Mouse (Mus musculus) MEL (cell line): ENCODE measurements around the gene Prlh. TPM values are rescaled to one million over a fixed set of nuclear protein-coding genes. Genes with fewer than 3 reads are reported as not detected.

Experiments used
- DNase-seq: peaks from one replicate; pipeline ENCODE4 v3.0.0; 2011; ENCODE audit warnings: low read depth, low spot score
- H3K27ac ChIP-seq: 2 replicates; pipeline ENCODE4 v1.5.1; 2012; ENCODE audit warnings: low read depth, mild to moderate bottlenecking, control low read depth, low read length, moderate library complexity; ENCODE audit not compliant: control insufficient read depth
- H3K27me3 ChIP-seq, 2 experiments: fragments of 150-350 bp in 1 of 2; sonication (generic) in 1 of 2; 2 replicates each; pipeline ENCODE4 v1.6.1; 2012; ENCODE audit warnings: low read length in 2 of 2, mild to moderate bottlenecking in 2 of 2, improper control_type of control experiment in 1 of 2, moderate library complexity in 1 of 2; ENCODE audit not compliant: insufficient read depth in 2 of 2, control insufficient read depth in 1 of 2
- H3K36me3 ChIP-seq, 2 experiments: 2 replicates each; pipeline ENCODE4 v1.6.1; 2012 to 2014; ENCODE audit warnings: low read length in 2 of 2, improper control_type of control experiment in 1 of 2, inconsistent platforms in 1 of 2, mild to moderate bottlenecking in 1 of 2; ENCODE audit not compliant: insufficient read depth in 2 of 2, control insufficient read depth in 1 of 2
- H3K4me1 ChIP-seq, 2 experiments: fragments of 150-350 bp in 1 of 2; sonication (generic) in 1 of 2; 2 replicates each; pipeline ENCODE4 v1.6.1; 2012; ENCODE audit warnings: low read length in 2 of 2, improper control_type of control experiment in 1 of 2, mild to moderate bottlenecking in 1 of 2; ENCODE audit not compliant: insufficient read depth in 2 of 2, control insufficient read depth in 1 of 2
- H3K4me3 ChIP-seq, 2 experiments: fragments of 150-350 bp in 1 of 2; sonication (generic) in 1 of 2; 2 replicates each; pipeline ENCODE4 v1.5.1; 2012; ENCODE audit warnings: low read depth in 2 of 2, low read length in 2 of 2, mild to moderate bottlenecking in 2 of 2, moderate library complexity in 2 of 2, control low read depth in 1 of 2, improper control_type of control experiment in 1 of 2; ENCODE audit not compliant: control insufficient read depth in 1 of 2, insufficient read depth in 1 of 2
- H3K79me2 ChIP-seq: 2 replicates; pipeline ENCODE4 v1.6.1; 2012; ENCODE audit warnings: mild to moderate bottlenecking, low read length, moderate library complexity; ENCODE audit not compliant: control insufficient read depth, poor library complexity, insufficient read depth
- H3K9ac ChIP-seq: 2 replicates; pipeline ENCODE4 v1.6.1; 2012; ENCODE audit warnings: low read depth, mild to moderate bottlenecking, control low read depth, low read length, moderate library complexity; ENCODE audit not compliant: control insufficient read depth, poor library complexity, severe bottlenecking
- H3K9me3 ChIP-seq: fragments of 150-350 bp; sonication (generic); replicated peaks from 2 replicates; pipeline ENCODE4 v1.6.1; 2012; ENCODE audit warnings: mild to moderate bottlenecking, low read length, improper control_type of control experiment, moderate library complexity; ENCODE audit not compliant: insufficient read depth
- ELF1 ChIP-seq: IDR thresholded peaks from 2 replicates; pipeline ENCODE4 v1.6.1; 2014; ENCODE audit warnings: low read depth, mild to moderate bottlenecking, inconsistent platforms, low read length, improper control_type of control experiment, moderate library complexity
- EP300 ChIP-seq, 2 experiments: IDR thresholded peaks; 2 replicates each; pipeline ENCODE4 v1.6.1; 2011; ENCODE audit warnings: improper control_type of control experiment in 2 of 2, low read length in 2 of 2, low read depth in 1 of 2, mild to moderate bottlenecking in 1 of 2
- ETS1 ChIP-seq: IDR thresholded peaks from 2 replicates; pipeline ENCODE4 v1.6.1; 2012; ENCODE audit warnings: low read depth, mild to moderate bottlenecking, inconsistent platforms, low read length, improper control_type of control experiment, moderate library complexity
- GATA1 ChIP-seq: IDR thresholded peaks from 2 replicates; pipeline ENCODE4 v1.6.1; 2011; ENCODE audit warnings: low read depth, low read length, improper control_type of control experiment
- MAFK ChIP-seq: IDR thresholded peaks from 2 replicates; pipeline ENCODE4 v1.6.1; 2011; ENCODE audit warnings: low read depth, mild to moderate bottlenecking, low read length, improper control_type of control experiment, borderline replicate concordance
- MAZ ChIP-seq: IDR thresholded peaks from 2 replicates; pipeline ENCODE4 v1.6.1; 2012; ENCODE audit warnings: low read depth, mild to moderate bottlenecking, inconsistent platforms, low read length, improper control_type of control experiment
- MYB ChIP-seq: IDR thresholded peaks from 2 replicates; pipeline ENCODE4 v1.6.1; 2011; ENCODE audit warnings: mild to moderate bottlenecking, low read depth, low read length, improper control_type of control experiment
- NRF1 ChIP-seq: IDR thresholded peaks from 2 replicates; pipeline ENCODE4 v1.6.1; 2014; ENCODE audit warnings: low read depth, mild to moderate bottlenecking, inconsistent platforms, low read length, improper control_type of control experiment, moderate library complexity; ENCODE audit not compliant: poor library complexity, insufficient read depth, severe bottlenecking
- POLR2A ChIP-seq, 2 experiments: IDR thresholded peaks; 2 replicates each; pipeline ENCODE4 v1.6.1; 2011 to 2012; ENCODE audit warnings: low read length in 2 of 2, mild to moderate bottlenecking in 2 of 2, control low read depth in 1 of 2, improper control_type of control experiment in 1 of 2, low read depth in 1 of 2, moderate library complexity in 1 of 2; ENCODE audit not compliant: control insufficient read depth in 1 of 2, insufficient read depth in 1 of 2, poor library complexity in 1 of 2
- POLR2AphosphoS2 ChIP-seq: IDR thresholded peaks from 2 replicates; pipeline ENCODE4 v1.6.1; 2011; ENCODE audit warnings: low read length, improper control_type of control experiment
- RCOR1 ChIP-seq: IDR thresholded peaks from 2 replicates; pipeline ENCODE4 v1.6.1; 2012; ENCODE audit warnings: low read depth, mild to moderate bottlenecking, inconsistent platforms, low read length, improper control_type of control experiment
- SMC3 ChIP-seq: IDR thresholded peaks from 2 replicates; pipeline ENCODE4 v1.6.1; 2011; ENCODE audit warnings: low read depth, low read length, improper control_type of control experiment
- TAL1 ChIP-seq: IDR thresholded peaks from 2 replicates; pipeline ENCODE4 v1.6.1; 2012; ENCODE audit warnings: mild to moderate bottlenecking, inconsistent platforms, low read length, moderate library complexity, mixed read lengths
- UBTF ChIP-seq: IDR thresholded peaks from 2 replicates; pipeline ENCODE4 v1.6.1; 2012; ENCODE audit warnings: low read depth, mild to moderate bottlenecking, inconsistent platforms, low read length, improper control_type of control experiment, moderate library complexity, borderline replicate concordance; ENCODE audit not compliant: insufficient read depth
- USF1 ChIP-seq: IDR thresholded peaks from 2 replicates; pipeline ENCODE4 v1.6.1; 2014; ENCODE audit warnings: low read depth, mild to moderate bottlenecking, inconsistent platforms, low read length, improper control_type of control experiment, moderate library complexity
- USF2 ChIP-seq, 2 experiments: IDR thresholded peaks; 2 replicates each; pipeline ENCODE4 v1.6.1; 2011 to 2012; ENCODE audit warnings: improper control_type of control experiment in 2 of 2, low read length in 2 of 2, borderline replicate concordance in 1 of 2, inconsistent platforms in 1 of 2, low read depth in 1 of 2, mild to moderate bottlenecking in 1 of 2; ENCODE audit not compliant: insufficient read depth in 1 of 2
- ZC3H11A ChIP-seq: IDR thresholded peaks from 2 replicates; pipeline ENCODE4 v1.6.1; 2012; ENCODE audit warnings: low read depth, mild to moderate bottlenecking, inconsistent platforms, low read length, improper control_type of control experiment
- ZKSCAN1 ChIP-seq: IDR thresholded peaks from 2 replicates; pipeline ENCODE4 v1.6.1; 2012; ENCODE audit warnings: low read depth, mild to moderate bottlenecking, inconsistent platforms, low read length, improper control_type of control experiment, moderate library complexity
- ZMIZ1 ChIP-seq: IDR thresholded peaks from 2 replicates; pipeline ENCODE4 v1.6.1; 2012; ENCODE audit warnings: low read depth, mild to moderate bottlenecking, inconsistent platforms, low read length, improper control_type of control experiment, moderate library complexity
- ZNF384 ChIP-seq: IDR thresholded peaks from 2 replicates; pipeline ENCODE4 v1.6.1; 2012; ENCODE audit warnings: low read depth, mild to moderate bottlenecking, inconsistent platforms, low read length, improper control_type of control experiment
- polyA plus RNA-seq, 2 experiments: library from polyadenylated mRNA; stranded (reverse) in 1 of 2; unstranded in 1 of 2; fragments of >175 nt in 1 of 2; fragments of >200 nt in 1 of 2; gene quantifications; 2 replicates each; pipeline versions ENCODE4 v1.2.1 to v1.2.4; 2012; ENCODE audit warnings: low replicate concordance in 2 of 2, low read depth in 1 of 2; ENCODE audit not compliant: insufficient read length in 2 of 2, insufficient read depth in 1 of 2, missing spikeins in 1 of 2
- total RNA-seq: library from RNA; depleted of rRNA; stranded (reverse); fragments of 300-350 nt; gene quantifications from 2 replicates; pipeline ENCODE4 v1.2.3, GENCODE M21; 2012

The Prlh gene
- total and polyA plus RNA-seq, 3 experiments: not detected

DNA sequence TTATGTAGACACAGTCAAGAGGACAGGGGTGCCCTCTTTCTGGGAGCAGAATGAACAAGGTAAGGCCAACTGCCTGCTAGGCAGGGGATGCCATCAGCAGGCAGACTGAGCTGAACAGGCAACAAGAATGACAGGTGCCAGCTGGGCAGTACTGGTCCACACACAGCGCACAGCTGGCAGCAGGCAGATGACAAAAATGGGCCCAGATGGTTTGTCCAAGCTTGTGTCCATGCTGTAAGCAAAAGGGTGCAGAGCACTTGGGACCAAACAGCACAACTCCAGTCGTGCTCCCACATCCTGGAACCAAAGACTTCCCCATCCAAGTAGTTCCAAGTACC is 20.6 kb downstream of the Prlh start:
- H3K9ac ChIP-seq: no peak overlapping the region
- no peak for DNase-seq
- H3K27me3 ChIP-seq: no peaks in the 10 kb centered on the region
- no peaks in the 10 kb centered on the region for H3K36me3 ChIP-seq
- no peak for TF ChIP-seq EP300 (IDR thresholded peaks at IDR 0.05; ENCODE audit: low read depth in 1 of 2, low read length in 2 of 2)
- no peak for TF ChIP-seq SMC3
- no peak for TF ChIP-seq ETS1
- TF ChIP-seq ZNF384: no peak
- no peak for TF ChIP-seq ELF1
- no peak for TF ChIP-seq UBTF
- no peak for TF ChIP-seq USF2 (IDR thresholded peaks at IDR 0.05; ENCODE audit: borderline replicate concordance in 1 of 2, insufficient read depth in 1 of 2, low read depth in 1 of 2, low read length in 2 of 2)
- no peak for TF ChIP-seq MYB
- no peak for TF ChIP-seq ZC3H11A
- TF ChIP-seq ZKSCAN1: no peak
- no peak for TF ChIP-seq MAFK
- TF ChIP-seq RCOR1: no peak
- H3K4me3 ChIP-seq: no peak overlapping the region
- peaks cover 0 to 4% of the 10 kb centered on the region in 2 experiments; a peak in 2 of 4 replicates for H3K4me1 ChIP-seq
- H3K9me3 ChIP-seq: no peaks in the 10 kb centered on the region
- H3K79me2 ChIP-seq: no peaks in the 10 kb centered on the region
- H3K27ac ChIP-seq: no peak overlapping the region

DNA sequence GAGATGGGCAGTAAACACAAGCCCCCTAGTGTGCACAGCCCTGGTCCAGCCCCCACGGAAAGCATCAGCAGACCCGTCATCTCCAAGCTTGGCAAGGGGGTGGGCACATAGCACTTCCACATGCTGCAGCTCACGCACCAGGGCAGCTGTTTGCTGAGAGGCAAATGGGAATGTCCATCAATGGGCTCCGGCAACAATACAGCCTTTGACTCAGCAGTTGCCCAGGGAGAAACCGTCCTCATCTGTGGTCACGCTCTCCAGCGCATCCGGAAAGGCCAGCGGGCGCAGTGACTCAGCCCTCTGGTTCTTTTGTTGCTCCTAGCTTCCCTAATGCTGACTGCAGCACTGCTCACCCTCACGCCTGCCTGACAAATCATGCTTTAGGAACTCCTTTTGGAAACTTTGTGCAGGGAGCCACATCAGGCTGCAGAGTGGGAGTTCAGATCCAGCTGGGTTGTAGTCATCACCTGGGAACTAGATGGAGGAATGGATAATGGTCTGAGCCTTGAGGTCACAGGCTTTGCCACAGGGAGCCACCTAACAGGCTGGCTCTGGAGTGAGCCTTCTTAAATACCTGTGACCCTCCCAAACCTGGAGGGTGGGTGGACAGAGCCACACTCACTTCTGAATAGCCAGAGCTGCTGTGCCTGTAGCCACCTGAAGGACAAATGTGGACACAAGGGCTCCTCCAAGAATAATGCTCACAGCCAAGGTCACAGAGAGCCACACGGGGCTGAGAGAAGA is 22.2 kb downstream of the Prlh start:
- H3K9ac ChIP-seq: no peak overlapping the region
- no peak for DNase-seq
- H3K27ac ChIP-seq: no peak overlapping the region
- H3K27me3 ChIP-seq: no peaks in the 10 kb centered on the region
- TF ChIP-seq ZC3H11A (no peak), GATA1 (no peak), USF1 (no peak), MAZ (no peak), POLR2A (IDR thresholded peaks at IDR 0.05; ENCODE audit: control insufficient read depth in 1 of 2, insufficient read depth in 1 of 2, low read depth in 1 of 2, low read length in 2 of 2, poor library complexity in 1 of 2) (no peak), TAL1 (no peak), POLR2AphosphoS2 (no peak), MYB (no peak), NRF1 (no peak), ZMIZ1 (no peak), RCOR1 (no peak)
- no peaks in the 10 kb centered on the region for H3K36me3 ChIP-seq
- peaks cover 0 to 4% of the 10 kb centered on the region in 2 experiments; a peak in 2 of 4 replicates for H3K4me1 ChIP-seq
- H3K79me2 ChIP-seq: no peaks in the 10 kb centered on the region
- no peaks in the 10 kb centered on the region for H3K9me3 ChIP-seq
- no peak overlapping the region for H3K4me3 ChIP-seq
